Mouse (Mus musculus) neural tube, embryonic 15.5 days (tissue): ENCODE results near the gene Rhbdd3. TPM values are rescaled to one million over a fixed set of nuclear protein-coding genes. Genes with fewer than 3 reads are reported as not detected.

ENCODE experiments used
- ATAC-seq: fragments of 200-750 bp; cut with Nextera tagmentation; 2 replicates; pipeline ENCODE4 v1.8.0; 2017; ENCODE audit warnings: mild to moderate bottlenecking, moderate TSS enrichment, moderate library complexity; ENCODE audit not compliant: low FRiP score
- H3K27ac ChIP-seq: fragments of 300-500 bp; sonication (generic); replicated peaks from 2 replicates; pipeline ENCODE4 v1.5.1; 2015; ENCODE audit warnings: mild to moderate bottlenecking, inconsistent platforms
- H3K27me3 ChIP-seq: fragments of 300-500 bp; sonication (generic); replicated peaks from 2 replicates; pipeline ENCODE4 v1.6.1; 2015; ENCODE audit warnings: inconsistent platforms
- H3K36me3 ChIP-seq: fragments of 300-500 bp; sonication (generic); 2 replicates; pipeline ENCODE4 v1.6.1; 2015; ENCODE audit warnings: inconsistent platforms
- H3K4me1 ChIP-seq: fragments of 300-500 bp; sonication (generic); 2 replicates; pipeline ENCODE4 v1.6.1; 2015; ENCODE audit warnings: inconsistent platforms
- H3K4me2 ChIP-seq: fragments of 300-500 bp; sonication (generic); 2 replicates; pipeline ENCODE4 v1.6.1; 2015; ENCODE audit warnings: inconsistent platforms, mild to moderate bottlenecking, moderate library complexity
- H3K4me3 ChIP-seq: fragments of 300-500 bp; sonication (generic); replicated peaks from 2 replicates; pipeline ENCODE4 v1.5.1; 2015; ENCODE audit warnings: mild to moderate bottlenecking, inconsistent platforms
- H3K9ac ChIP-seq: fragments of 300-500 bp; sonication (generic); replicated peaks from 2 replicates; pipeline ENCODE4 v1.6.1; 2015; ENCODE audit warnings: mild to moderate bottlenecking, inconsistent platforms
- H3K9me3 ChIP-seq: fragments of 300-500 bp; sonication (generic); replicated peaks from 2 replicates; pipeline ENCODE4 v1.6.1; 2016; ENCODE audit warnings: inconsistent platforms
- WGBS: fragments of 180-500 bp; shearing (Covaris S2); methylation state at CpG from one replicate; pipeline ENCODE4 v1.1.7; 2015; ENCODE audit warnings: mixed read lengths; 5-methylcytosine and 5-hydroxymethylcytosine counted together
- polyA plus RNA-seq: library from polyadenylated mRNA; unstranded; fragments of >200 nt; fragmentation: Nextera tagmentation; extraction: Ambion mirVana; gene quantifications from 2 replicates; pipeline ENCODE4 v1.2.1, GENCODE M21; 2015

Gene Rhbdd3
- polyA plus RNA-seq, 1 experiment from 2014 or later, result 41.5 TPM

GRCm38 (mm10) chr11:5100801-5101200, 2.1 kb downstream of the Rhbdd3 start:
- Histone ChIP-seq H3K27me3 (no peaks in the 10 kb centered on the region), H3K4me2 (peak overlapping the region; percentile 72), H3K4me3 (peak overlapping the region; percentile 97), H3K27ac (peak overlapping the region; percentile 100), H3K4me1 (peaks cover 41% of the 10 kb centered on the region), H3K9ac (peak overlapping the region; percentile 93), H3K36me3 (peaks cover 15% of the 10 kb centered on the region; the same call in 1 of the 2 replicates), H3K9me3 (no peaks in the 10 kb centered on the region)
- WGBS, result 38% methylated on average over 5 of the region's 5 CpGs
- no peak for ATAC-seq

- peak overlapping the region; percentile 72 for H3K4me2 ChIP-seq
- ATAC-seq, result no peak
- peaks cover 15% of the 10 kb centered on the region; the same call in 1 of the 2 replicates for H3K36me3 ChIP-seq
- no peaks in the 10 kb centered on the region for H3K27me3 ChIP-seq
- no peaks in the 10 kb centered on the region for H3K9me3 ChIP-seq
- 76% methylated on average over 6 of the region's 6 CpGs for WGBS
- no peak overlapping the region for H3K9ac ChIP-seq
- H3K4me3 ChIP-seq, result no peak overlapping the region
- H3K27ac ChIP-seq, result no peak overlapping the region; the same call in 1 of the 2 replicates
- peaks cover 33% of the 10 kb centered on the region for H3K4me1 ChIP-seq
These were observed 2.9 kb downstream of the Rhbdd3 start for GRCm38 (mm10) chr11:5101641-5102040.

GRCm38 (mm10) chr11:5102384-5102783, 3.7 kb downstream of the Rhbdd3 start:
- no peak for ATAC-seq
- Histone ChIP-seq H3K4me2 (no peak overlapping the region), H3K27ac (no peak overlapping the region), H3K9ac (no peak overlapping the region), H3K9me3 (no peaks in the 10 kb centered on the region), H3K27me3 (no peaks in the 10 kb centered on the region), H3K4me3 (no peak overlapping the region), H3K4me1 (peaks cover 25% of the 10 kb centered on the region), H3K36me3 (peaks cover 15% of the 10 kb centered on the region; the same call in 1 of the 2 replicates)
- 86% methylated on average over 7 of the region's 7 CpGs for WGBS

- H3K4me3 ChIP-seq, result no peak overlapping the region
- peaks cover 20% of the 10 kb centered on the region for H3K4me1 ChIP-seq
- H3K4me2 ChIP-seq, result no peak overlapping the region
- no peak overlapping the region for H3K27ac ChIP-seq
- WGBS, result 96% methylated on average over 4 of the region's 4 CpGs
- no peaks in the 10 kb centered on the region for H3K27me3 ChIP-seq
- no peak overlapping the region for H3K9ac ChIP-seq
- ATAC-seq, result no peak
- no peaks in the 10 kb centered on the region for H3K9me3 ChIP-seq
- peaks cover 15% of the 10 kb centered on the region; the same call in 1 of the 2 replicates for H3K36me3 ChIP-seq
These were observed 5.3 kb downstream of the Rhbdd3 start for GRCm38 (mm10) chr11:5103986-5104509.

- Histone ChIP-seq H3K9me3 (no peaks in the 10 kb centered on the region), H3K4me1 (no peaks in the 10 kb centered on the region), H3K9ac (no peak overlapping the region), H3K27ac (no peak overlapping the region), H3K36me3 (peaks cover 9% of the 10 kb centered on the region; the same call in 1 of the 2 replicates), H3K4me3 (no peak overlapping the region), H3K4me2 (no peak overlapping the region), H3K27me3 (no peaks in the 10 kb centered on the region)
- ATAC-seq, result no peak
- 78% methylated on average over 8 of the region's 8 CpGs for WGBS
These were observed 10.7 kb downstream of the Rhbdd3 start for GRCm38 (mm10) chr11:5109441-5109840.

- no peaks in the 10 kb centered on the region for H3K4me1 ChIP-seq
- H3K4me3 ChIP-seq, result no peak overlapping the region
- H3K27ac ChIP-seq, result no peak overlapping the region
- no peaks in the 10 kb centered on the region for H3K9me3 ChIP-seq
- 85% methylated on average over 7 of the region's 7 CpGs for WGBS
- no peaks in the 10 kb centered on the region for H3K36me3 ChIP-seq
- no peak overlapping the region for H3K9ac ChIP-seq
- no peaks in the 10 kb centered on the region for H3K27me3 ChIP-seq
- H3K4me2 ChIP-seq, result no peak overlapping the region
- ATAC-seq, result no peak
These were observed 14.9 kb downstream of the Rhbdd3 start for GRCm38 (mm10) chr11:5113645-5114044.

GRCm38 (mm10) chr11:5114931-5115581, 16.3 kb downstream of the Rhbdd3 start:
- ATAC-seq, result no peak; the same call in 1 of the 2 replicates
- Histone ChIP-seq H3K4me1 (no peaks in the 10 kb centered on the region), H3K9ac (no peak overlapping the region), H3K27me3 (no peaks in the 10 kb centered on the region), H3K9me3 (no peaks in the 10 kb centered on the region), H3K36me3 (no peaks in the 10 kb centered on the region; the same call in 1 of the 2 replicates), H3K27ac (no peak overlapping the region), H3K4me2 (no peak overlapping the region), H3K4me3 (no peak overlapping the region)
- 29% methylated on average over 13 of the region's 13 CpGs for WGBS

GRCm38 (mm10) chr11:5125713-5126112, 27.0 kb downstream of the Rhbdd3 start:
- Histone ChIP-seq H3K27me3 (no peaks in the 10 kb centered on the region), H3K27ac (no peak overlapping the region), H3K4me3 (no peak overlapping the region), H3K4me1 (peaks cover 19% of the 10 kb centered on the region), H3K36me3 (no peaks in the 10 kb centered on the region), H3K9ac (no peak overlapping the region), H3K9me3 (no peaks in the 10 kb centered on the region), H3K4me2 (no peak overlapping the region)
- ATAC-seq, result no peak
- WGBS, result 77% methylated on average over 4 of the region's 4 CpGs

GRCm38 (mm10) chr11:5129035-5129480, 30.3 kb downstream of the Rhbdd3 start:
- Histone ChIP-seq H3K36me3 (no peaks in the 10 kb centered on the region), H3K4me2 (no peak overlapping the region; the same call in 1 of the 2 replicates), H3K4me3 (no peak overlapping the region), H3K27ac (no peak overlapping the region; the same call in 1 of the 2 replicates), H3K4me1 (peaks cover 19% of the 10 kb centered on the region), H3K9ac (no peak overlapping the region), H3K9me3 (no peaks in the 10 kb centered on the region), H3K27me3 (no peaks in the 10 kb centered on the region)
- WGBS, result 10% methylated on average over 5 of the region's 5 CpGs
- peak; percentile 74 for ATAC-seq

- H3K36me3 ChIP-seq, result no peaks in the 10 kb centered on the region
- no peak overlapping the region for H3K4me3 ChIP-seq
- H3K9ac ChIP-seq, result no peak overlapping the region
- no peak for ATAC-seq
- peaks cover 19% of the 10 kb centered on the region for H3K4me1 ChIP-seq
- no peaks in the 10 kb centered on the region for H3K27me3 ChIP-seq
- WGBS, result 51% methylated on average over 4 of the region's 4 CpGs
- H3K27ac ChIP-seq, result no peak overlapping the region
- H3K9me3 ChIP-seq, result no peaks in the 10 kb centered on the region
- H3K4me2 ChIP-seq, result no peak overlapping the region
These were observed 31.5 kb downstream of the Rhbdd3 start for GRCm38 (mm10) chr11:5130111-5130665.

- H3K36me3 ChIP-seq, result no peaks in the 10 kb centered on the region
- H3K4me2 ChIP-seq, result no peak overlapping the region
- H3K27ac ChIP-seq, result no peak overlapping the region
- H3K4me3 ChIP-seq, result no peak overlapping the region
- peaks cover 19% of the 10 kb centered on the region for H3K4me1 ChIP-seq
- WGBS, result 80% methylated on average over 4 of the region's 4 CpGs
- no peaks in the 10 kb centered on the region for H3K27me3 ChIP-seq
- no peak overlapping the region for H3K9ac ChIP-seq
- no peak for ATAC-seq
- no peaks in the 10 kb centered on the region for H3K9me3 ChIP-seq
These were observed 34.0 kb downstream of the Rhbdd3 start for GRCm38 (mm10) chr11:5132751-5133150.

GRCm38 (mm10) chr11:5135914-5136313, 37.2 kb downstream of the Rhbdd3 start:
- no peak overlapping the region for H3K9ac ChIP-seq
- WGBS, result 78% methylated on average over 11 of the region's 11 CpGs
- H3K27ac ChIP-seq, result no peak overlapping the region
- H3K9me3 ChIP-seq, result no peaks in the 10 kb centered on the region
- H3K4me1 ChIP-seq, result peaks cover 10% of the 10 kb centered on the region
- H3K27me3 ChIP-seq, result no peaks in the 10 kb centered on the region
- no peak overlapping the region for H3K4me3 ChIP-seq
- H3K4me2 ChIP-seq, result no peak overlapping the region
- no peak for ATAC-seq
- H3K36me3 ChIP-seq, result no peaks in the 10 kb centered on the region
